Mouse (Mus musculus) hindbrain, embryonic 10.5 days (tissue): ENCODE results near the gene Immp2l. TPM values are rescaled to one million over a fixed set of nuclear protein-coding genes. Genes with fewer than 3 reads are reported as not detected.

Source experiments
- DNase-seq: peaks from one replicate; pipeline ENCODE4 v3.0.0-alpha.2; 2017; ENCODE audit warnings: low spot score
- H3K27ac ChIP-seq: fragments of 300-500 bp; sonication (generic); 2 replicates; pipeline ENCODE4 v1.5.1; 2016; ENCODE audit warnings: mild to moderate bottlenecking, moderate library complexity
- H3K27me3 ChIP-seq: fragments of 300-500 bp; sonication (generic); 2 replicates; pipeline ENCODE4 v1.6.1; 2016; ENCODE audit warnings: mild to moderate bottlenecking; ENCODE audit not compliant: poor library complexity, insufficient read depth, severe bottlenecking
- H3K36me3 ChIP-seq: fragments of 300-500 bp; sonication (generic); 2 replicates; pipeline ENCODE4 v1.6.1; 2016; ENCODE audit warnings: mild to moderate bottlenecking, moderate library complexity
- H3K4me1 ChIP-seq: fragments of 300-500 bp; sonication (generic); replicated peaks from 2 replicates; pipeline ENCODE4 v1.6.1; 2016; ENCODE audit warnings: mild to moderate bottlenecking
- H3K4me3 ChIP-seq: fragments of 300-500 bp; sonication (generic); 2 replicates; pipeline ENCODE4 v1.5.1; 2016; ENCODE audit warnings: mild to moderate bottlenecking, moderate library complexity
- H3K9me3 ChIP-seq: fragments of 300-500 bp; sonication (generic); 2 replicates; pipeline ENCODE4 v1.6.1; 2016; ENCODE audit warnings: mild to moderate bottlenecking, moderate library complexity
- WGBS: fragments of 180-500 bp; shearing (Covaris S2); methylation state at CpG from one replicate; pipeline ENCODE4 v1.1.7; 2016; 5-methylcytosine and 5-hydroxymethylcytosine counted together
- polyA plus RNA-seq: library from polyadenylated mRNA; unstranded; fragments of >200 nt; fragmentation: Nextera tagmentation; extraction: Ambion mirVana; gene quantifications from 2 replicates; pipeline ENCODE4 v1.2.1, GENCODE M21; 2016

The Immp2l gene
- polyA plus RNA-seq, 1 experiment from 2014 or later, result 6.9 TPM

GRCm38 (mm10) chr12:41314811-41315461, 291.0 kb downstream of the Immp2l start:
- peaks cover 13% of the 10 kb centered on the region for H3K4me1 ChIP-seq
- H3K27ac ChIP-seq, result peak overlapping the region; percentile 81
- H3K4me3 ChIP-seq, result peak overlapping the region; percentile 21
- no peaks in the 10 kb centered on the region for H3K36me3 ChIP-seq
- WGBS, result 17% methylated on average over 11 of the region's 11 CpGs
- DNase-seq, result peak; percentile 29
- no peaks in the 10 kb centered on the region for H3K9me3 ChIP-seq
- H3K27me3 ChIP-seq, result no peaks in the 10 kb centered on the region

GRCm38 (mm10) chr12:41315871-41316270, 292.0 kb downstream of the Immp2l start:
- 89% methylated on average over 4 of the region's 4 CpGs for WGBS

GRCm38 (mm10) chr12:41316426-41316825, 292.5 kb downstream of the Immp2l start:
- DNase-seq, result no peak
- no peaks in the 10 kb centered on the region for H3K27me3 ChIP-seq
- no peaks in the 10 kb centered on the region for H3K9me3 ChIP-seq
- H3K36me3 ChIP-seq, result no peaks in the 10 kb centered on the region
- peaks cover 13% of the 10 kb centered on the region for H3K4me1 ChIP-seq
- 89% methylated on average over 4 of the region's 4 CpGs for WGBS
- no peak overlapping the region for H3K27ac ChIP-seq
- H3K4me3 ChIP-seq, result no peak overlapping the region

More at GRCm38 (mm10) chr12:41315871-41316270, 292.0 kb downstream of the Immp2l start:
- H3K36me3 ChIP-seq, result no peaks in the 10 kb centered on the region
- no peak for DNase-seq
- H3K27ac ChIP-seq, result no peak overlapping the region
- no peak overlapping the region for H3K4me3 ChIP-seq
- peaks cover 13% of the 10 kb centered on the region for H3K4me1 ChIP-seq
- H3K27me3 ChIP-seq, result no peaks in the 10 kb centered on the region
- no peaks in the 10 kb centered on the region for H3K9me3 ChIP-seq

GRCm38 (mm10) chr12:41317431-41317830, 293.5 kb downstream of the Immp2l start:
- Histone ChIP-seq H3K4me1 (peaks cover 13% of the 10 kb centered on the region), H3K9me3 (no peaks in the 10 kb centered on the region), H3K27me3 (no peaks in the 10 kb centered on the region), H3K4me3 (no peak overlapping the region), H3K27ac (no peak overlapping the region), H3K36me3 (no peaks in the 10 kb centered on the region)
- no peak for DNase-seq
- WGBS, result 93% methylated on average over 2 of the region's 2 CpGs

GRCm38 (mm10) chr12:41322018-41322417, 298.1 kb downstream of the Immp2l start:
- Histone ChIP-seq H3K36me3 (no peaks in the 10 kb centered on the region), H3K9me3 (no peaks in the 10 kb centered on the region), H3K27me3 (no peaks in the 10 kb centered on the region), H3K4me3 (no peak overlapping the region), H3K4me1 (no peaks in the 10 kb centered on the region), H3K27ac (no peak overlapping the region)
- WGBS, result 85% methylated on average over 1 of the region's 1 CpGs
- DNase-seq, result no peak

- no peaks in the 10 kb centered on the region for H3K4me1 ChIP-seq
- no peaks in the 10 kb centered on the region for H3K27me3 ChIP-seq
- no peak overlapping the region for H3K4me3 ChIP-seq
- DNase-seq, result no peak
- no peak overlapping the region for H3K27ac ChIP-seq
- H3K9me3 ChIP-seq, result no peaks in the 10 kb centered on the region
- H3K36me3 ChIP-seq, result no peaks in the 10 kb centered on the region
- 81% methylated on average over 2 of the region's 2 CpGs for WGBS
These were observed 300.5 kb downstream of the Immp2l start for GRCm38 (mm10) chr12:41324418-41324817.

- no peak overlapping the region for H3K4me3 ChIP-seq
- H3K27ac ChIP-seq, result no peak overlapping the region
- H3K4me1 ChIP-seq, result no peaks in the 10 kb centered on the region
- WGBS, result 78% methylated on average over 2 of the region's 2 CpGs
- no peak for DNase-seq
- H3K36me3 ChIP-seq, result no peaks in the 10 kb centered on the region
- H3K27me3 ChIP-seq, result no peaks in the 10 kb centered on the region
- H3K9me3 ChIP-seq, result no peaks in the 10 kb centered on the region
These were observed 301.9 kb downstream of the Immp2l start for GRCm38 (mm10) chr12:41325756-41326155.

GRCm38 (mm10) chr12:41330988-41331671, 307.2 kb downstream of the Immp2l start:
- WGBS, result 69% methylated on average over 7 of the region's 7 CpGs
- no peaks in the 10 kb centered on the region for H3K27me3 ChIP-seq
- DNase-seq, result no peak
- H3K4me1 ChIP-seq, result no peaks in the 10 kb centered on the region
- H3K4me3 ChIP-seq, result no peak overlapping the region
- H3K27ac ChIP-seq, result no peak overlapping the region
- no peaks in the 10 kb centered on the region for H3K36me3 ChIP-seq
- H3K9me3 ChIP-seq, result no peaks in the 10 kb centered on the region

- DNase-seq, result no peak
- no peaks in the 10 kb centered on the region for H3K27me3 ChIP-seq
- H3K27ac ChIP-seq, result no peak overlapping the region
- H3K9me3 ChIP-seq, result no peaks in the 10 kb centered on the region
- H3K4me3 ChIP-seq, result no peak overlapping the region
- WGBS, result 88% methylated on average over 4 of the region's 4 CpGs
- no peaks in the 10 kb centered on the region for H3K36me3 ChIP-seq
- H3K4me1 ChIP-seq, result peaks cover 8% of the 10 kb centered on the region; the same call in 1 of the 2 replicates
These were observed 321.7 kb downstream of the Immp2l start for GRCm38 (mm10) chr12:41345621-41346020.

- H3K27me3 ChIP-seq, result no peaks in the 10 kb centered on the region
- H3K4me1 ChIP-seq, result no peaks in the 10 kb centered on the region
- no peak overlapping the region for H3K27ac ChIP-seq
- no peaks in the 10 kb centered on the region for H3K36me3 ChIP-seq
- 88% methylated on average over 2 of the region's 2 CpGs for WGBS
- no peak for DNase-seq
- no peak overlapping the region for H3K4me3 ChIP-seq
- no peaks in the 10 kb centered on the region for H3K9me3 ChIP-seq
These were observed 323.6 kb downstream of the Immp2l start for GRCm38 (mm10) chr12:41347494-41347893.

GRCm38 (mm10) chr12:41349386-41349785, 325.5 kb downstream of the Immp2l start:
- DNase-seq, result no peak
- no peak overlapping the region for H3K4me3 ChIP-seq
- H3K9me3 ChIP-seq, result no peaks in the 10 kb centered on the region
- WGBS, result 82% methylated on average over 2 of the region's 2 CpGs
- H3K36me3 ChIP-seq, result no peaks in the 10 kb centered on the region
- no peaks in the 10 kb centered on the region for H3K27me3 ChIP-seq
- no peak overlapping the region for H3K27ac ChIP-seq
- no peaks in the 10 kb centered on the region for H3K4me1 ChIP-seq

GRCm38 (mm10) chr12:41349814-41350213, 325.9 kb downstream of the Immp2l start:
- no peaks in the 10 kb centered on the region for H3K27me3 ChIP-seq
- H3K9me3 ChIP-seq, result no peaks in the 10 kb centered on the region
- no peak overlapping the region for H3K27ac ChIP-seq
- no peak for DNase-seq
- 73% methylated on average over 2 of the region's 2 CpGs for WGBS
- no peaks in the 10 kb centered on the region for H3K4me1 ChIP-seq
- H3K4me3 ChIP-seq, result no peak overlapping the region
- H3K36me3 ChIP-seq, result no peaks in the 10 kb centered on the region

GRCm38 (mm10) chr12:41351275-41351674, 327.4 kb downstream of the Immp2l start:
- 71% methylated on average over 2 of the region's 2 CpGs for WGBS
- Histone ChIP-seq H3K27me3 (no peaks in the 10 kb centered on the region), H3K27ac (no peak overlapping the region), H3K36me3 (no peaks in the 10 kb centered on the region), H3K9me3 (no peaks in the 10 kb centered on the region), H3K4me1 (no peaks in the 10 kb centered on the region), H3K4me3 (no peak overlapping the region)
- no peak for DNase-seq
